In genomic region chr13:44733373-44734111, GRCm38 (mm10) we compare ENCODE assay signal across 8 mouse cellular contexts. TPM values are rescaled to one million over a fixed set of nuclear protein-coding genes. Genes with fewer than 3 reads are reported as not detected.
DNase-seq lines count a peak whose midpoint lies in the region; ATAC-seq and TF ChIP-seq lines count a peak whose summit lies in the region.

No protein-coding gene starts in this region.

- TF ChIP-seq CTCF in C2C12 (IDR thresholded peaks at IDR 0.05; ENCODE audit: control insufficient read depth, insufficient read depth, insufficient read length) = peak; percentile 91

- DNase-seq in brain, adult 2 months (ENCODE audit: low read depth, low spot score) = peak; percentile 90
- peak; percentile 81 for DNase-seq in liver, embryonic 13.5 days
- DNase-seq in natural killer cell, adult 2 months (ENCODE audit: low spot score in 2 of 2) = peak; percentile 89 to 91

- H3K9ac ChIP-seq in heart, embryonic 11.5 days (ENCODE audit: low read depth, low read length) = peak overlapping the region; percentile 95
- peak overlapping the region; percentile 72 for H3K9ac ChIP-seq in kidney, embryonic 16.5 days (replicated peaks; ENCODE audit: low read length)
- peak overlapping the region; percentile 95 for H3K9ac ChIP-seq in liver, embryonic 13.5 days
- H3K9ac ChIP-seq in stomach, embryonic 14.5 days (replicated peaks; ENCODE audit: low read depth, low read length) = peak overlapping the region; percentile 77

- peaks cover 51% of the 10 kb centered on the region for H3K79me3 ChIP-seq in C2C12 (ENCODE audit: low read depth)

- peak overlapping the region; percentile 89 for H3K27ac ChIP-seq in heart, embryonic 11.5 days (ENCODE audit: low read depth, low read length)
- H3K27ac ChIP-seq in kidney, embryonic 16.5 days (ENCODE audit: low read length) = peak overlapping the region; percentile 86
- peak overlapping the region; percentile 88 for H3K27ac ChIP-seq in liver, embryonic 13.5 days
- peak overlapping the region; percentile 85 for H3K27ac ChIP-seq in stomach, embryonic 14.5 days (ENCODE audit: low read length)

- H3K9me3 ChIP-seq in heart, embryonic 11.5 days (replicated peaks; ENCODE audit: control insufficient read depth, low read length) = no peaks in the 10 kb centered on the region
- no peaks in the 10 kb centered on the region for H3K9me3 ChIP-seq in kidney, embryonic 16.5 days (ENCODE audit: low read length)
- H3K9me3 ChIP-seq in liver, embryonic 13.5 days (replicated peaks) = no peaks in the 10 kb centered on the region
- no peaks in the 10 kb centered on the region for H3K9me3 ChIP-seq in stomach, embryonic 14.5 days (ENCODE audit: control insufficient read depth, low read depth, low read length)

- ATAC-seq in erythroblast, adult 5-6 weeks (replicated peaks; ENCODE audit: low FRiP score, poor library complexity, severe bottlenecking) = peak; percentile 51
- ATAC-seq in heart, embryonic 11.5 days (replicated peaks; ENCODE audit: insufficient number of reproducible peaks, low FRiP score, low TSS enrichment) = peak; percentile 64
- peak; percentile 44 for ATAC-seq in kidney, embryonic 16.5 days (ENCODE audit: low FRiP score, low TSS enrichment)
- peak; percentile 63 for ATAC-seq in liver, embryonic 13.5 days (ENCODE audit: low read depth)
- peak; percentile 35 for ATAC-seq in stomach, embryonic 14.5 days (ENCODE audit: insufficient number of reproducible peaks, insufficient read depth, low FRiP score, low read depth)

- H3K27me3 ChIP-seq in C2C12 (ENCODE audit: control insufficient read depth, insufficient read depth, insufficient read length) = no peaks in the 10 kb centered on the region
- H3K27me3 ChIP-seq in heart, embryonic 11.5 days (ENCODE audit: control insufficient read depth, insufficient read depth, low read length) = no peaks in the 10 kb centered on the region
- H3K27me3 ChIP-seq in kidney, embryonic 16.5 days (ENCODE audit: insufficient read depth, low read length) = no peaks in the 10 kb centered on the region
- H3K27me3 ChIP-seq in liver, embryonic 13.5 days = no peaks in the 10 kb centered on the region
- H3K27me3 ChIP-seq in stomach, embryonic 14.5 days (ENCODE audit: control insufficient read depth, insufficient read depth, low read length) = no peaks in the 10 kb centered on the region

- peak overlapping the region; percentile 60 for H3K4me3 ChIP-seq in C2C12 (ENCODE audit: insufficient read depth, poor library complexity, severe bottlenecking)
- peak overlapping the region; percentile 72 for H3K4me3 ChIP-seq in heart, embryonic 11.5 days (ENCODE audit: low read depth, low read length)
- peak overlapping the region; percentile 62 for H3K4me3 ChIP-seq in kidney, embryonic 16.5 days (ENCODE audit: low read length)
- peak overlapping the region; percentile 86 for H3K4me3 ChIP-seq in liver, embryonic 13.5 days (replicated peaks)
- peak overlapping the region; percentile 70 for H3K4me3 ChIP-seq in stomach, embryonic 14.5 days (ENCODE audit: low read depth, low read length)

- H3K36me3 ChIP-seq in C2C12 (ENCODE audit: control insufficient read depth, insufficient read depth) = no peaks in the 10 kb centered on the region
- no peaks in the 10 kb centered on the region for H3K36me3 ChIP-seq in heart, embryonic 11.5 days (ENCODE audit: control insufficient read depth, insufficient read depth, low read length)
- H3K36me3 ChIP-seq in kidney, embryonic 16.5 days (ENCODE audit: insufficient read depth, low read length) = no peaks in the 10 kb centered on the region
- H3K36me3 ChIP-seq in liver, embryonic 13.5 days = no peaks in the 10 kb centered on the region
- H3K36me3 ChIP-seq in stomach, embryonic 14.5 days (ENCODE audit: control insufficient read depth, insufficient read depth, low read length) = no peaks in the 10 kb centered on the region

- peaks cover 26% of the 10 kb centered on the region for H3K4me1 ChIP-seq in heart, embryonic 11.5 days (ENCODE audit: control insufficient read depth, insufficient read depth, low read length)
- H3K4me1 ChIP-seq in kidney, embryonic 16.5 days (ENCODE audit: insufficient read depth, low read length) = peaks cover 34% of the 10 kb centered on the region
- H3K4me1 ChIP-seq in liver, embryonic 13.5 days (replicated peaks) = peaks cover 48% of the 10 kb centered on the region
- H3K4me1 ChIP-seq in stomach, embryonic 14.5 days (ENCODE audit: control insufficient read depth, insufficient read depth, low read length) = peaks cover 21% of the 10 kb centered on the region

- 1% methylated on average over 70 of the region's 71 CpGs for WGBS in heart, embryonic 11.5 days (ENCODE audit: insufficient replicate concordance)
- under 1% methylated on average over 67 of the region's 71 CpGs for WGBS in kidney, embryonic 16.5 days
- WGBS in liver, embryonic 13.5 days (ENCODE audit: insufficient replicate concordance) = 0% methylated on average over 59 of the region's 71 CpGs
- 1% methylated on average over 58 of the region's 71 CpGs for WGBS in stomach, embryonic 14.5 days

- peak overlapping the region; percentile 84 for H3K4me2 ChIP-seq in heart, embryonic 11.5 days
- peak overlapping the region; percentile 76 for H3K4me2 ChIP-seq in kidney, embryonic 16.5 days (replicated peaks; ENCODE audit: low read depth, low read length)
- peak overlapping the region; percentile 98 for H3K4me2 ChIP-seq in liver, embryonic 13.5 days
- peak overlapping the region; percentile 85 for H3K4me2 ChIP-seq in stomach, embryonic 14.5 days (replicated peaks; ENCODE audit: low read depth, low read length)

- H3K79me2 ChIP-seq in C2C12 (ENCODE audit: control insufficient read depth, insufficient read depth) = peaks cover 72% of the 10 kb centered on the region

- H3ac ChIP-seq in C2C12 (ENCODE audit: control insufficient read depth, insufficient read length, low read depth) = peak overlapping the region; percentile 96

TF ChIP-seq in C2C12, 6 proteins besides CTCF, POLR2A, EP300 and RAD21:
- TF ChIP-seq MAX (IDR thresholded peaks at IDR 0.05) (peak; percentile 37), USF1 (IDR thresholded peaks at IDR 0.05; ENCODE audit: low read depth) (no peak)

RNA-seq across cellular contexts. Expression of gene Jarid2, which starts 4.3 kb away (rescaled TPM):
- polyA plus RNA-seq in C2C12 (2012; fragmentation: generic; extraction: Trizol) = 3.1 TPM
- 10.4 and 25.9 TPM in 2 replicates for total RNA-seq in erythroblast, adult 5-6 weeks (2015; ENCODE audit: low replicate concordance)
- 10.1 and 10.9 TPM in 2 replicates for total RNA-seq in erythroblast, adult 5-6 weeks (2017; ENCODE audit: low replicate concordance)
- 20.1 and 22.4 TPM in 2 replicates for polyA plus RNA-seq in heart, embryonic 11.5 days (2014; fragmentation: Nextera tagmentation; extraction: Ambion mirVana)
- 39.7 and 46.2 TPM in 2 replicates for polyA plus RNA-seq in kidney, embryonic 16.5 days (2015; fragmentation: Nextera tagmentation; extraction: Ambion mirVana)
- 8.0 and 11.6 TPM in 2 replicates for polyA plus RNA-seq in liver, embryonic 13.5 days (2015; fragmentation: Nextera tagmentation; extraction: Ambion mirVana)
- 26.5 and 27.3 TPM in 2 replicates for polyA plus RNA-seq in stomach, embryonic 14.5 days (2014; fragmentation: Nextera tagmentation; extraction: Ambion mirVana)

Comparison
In these comparisons a context has a peak if more than half of its experiments do, and no peak if none do; other contexts are left out.
1. Peak in every context shown above with its lines: DNase-seq, ATAC-seq, H3K4me3 ChIP-seq and H3K27ac ChIP-seq.